Mouse (Mus musculus) cerebellum, postnatal 14 days (tissue): Measurements from ENCODE around the gene Spsb1.

ENCODE experiments used
- DNase-seq, 2 experiments: peaks; one replicate each; pipeline ENCODE4 v3.0.0; 2021; ENCODE audit warnings: mixed read lengths in 2 of 2

The Spsb1 gene

DNA sequence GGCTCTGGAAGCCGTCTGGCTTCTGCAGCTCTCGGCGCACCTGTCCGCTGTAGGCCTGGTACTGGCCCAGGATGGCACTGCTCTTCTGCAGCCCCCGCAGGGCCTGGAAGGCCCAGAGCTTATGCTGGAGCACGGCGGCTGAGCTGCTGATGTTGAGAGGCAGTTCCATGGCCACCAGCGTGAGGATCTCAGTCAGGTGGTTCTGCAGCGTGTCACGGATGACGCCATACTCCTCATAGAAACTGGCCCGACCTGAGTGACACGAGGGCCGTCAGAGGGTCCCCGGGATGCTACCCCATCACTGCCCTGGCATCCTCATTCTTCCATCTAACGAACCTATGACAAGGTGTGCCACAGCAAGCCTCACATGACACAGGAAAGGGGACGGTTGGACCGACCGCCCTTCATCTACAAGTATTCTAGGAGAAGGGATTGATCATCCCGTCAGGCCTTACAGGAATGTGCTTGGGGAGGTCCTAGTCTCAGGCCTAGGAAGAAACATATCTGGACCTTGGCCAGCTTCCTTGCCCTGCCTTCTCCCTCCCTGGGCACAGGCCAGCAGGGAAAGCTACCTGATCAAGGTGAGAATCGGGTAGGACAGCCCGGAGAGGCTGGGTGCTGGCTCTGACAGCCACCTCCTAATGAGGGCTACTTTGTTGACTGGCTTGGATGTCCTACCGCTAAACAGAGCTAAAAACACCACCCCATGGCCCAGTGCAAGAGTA is 29.2 kb upstream of the Spsb1 start:
- DNase-seq: no peak

DNA sequence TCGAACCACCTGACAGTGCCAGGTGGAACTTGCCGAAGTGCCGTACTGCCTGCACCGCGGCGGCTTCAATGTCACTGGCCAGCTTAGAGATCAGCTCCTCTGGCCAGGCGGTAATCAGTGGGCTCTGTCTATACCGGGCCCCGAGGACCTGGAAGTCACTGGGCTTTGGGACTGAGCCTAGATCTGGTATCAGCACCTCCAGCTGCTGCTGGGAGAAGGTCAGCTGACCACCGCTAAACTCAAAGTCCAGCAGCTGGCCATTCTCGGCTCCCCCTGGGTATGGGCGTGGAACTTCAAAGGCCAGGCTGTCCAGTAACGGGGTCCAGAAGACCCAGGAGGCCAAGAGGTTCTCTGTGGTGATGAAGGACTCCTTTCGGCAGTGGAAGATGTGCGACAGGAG is 27.3 kb upstream of the Spsb1 start:
- no peak for DNase-seq

- DNase-seq: peak; percentile 96
Measured at GRCm38 (mm10) chr4:149979819-149980308, 25.0 kb upstream of the Spsb1 start.

- peak in 1 of 2 experiments; percentile 40 for DNase-seq
Measured at GRCm38 (mm10) chr4:149978820-149979219, 24.0 kb upstream of the Spsb1 start.

GRCm38 (mm10) chr4:149977801-149978544 is 23.1 kb upstream of the Spsb1 start:
- DNase-seq: no peak

DNA sequence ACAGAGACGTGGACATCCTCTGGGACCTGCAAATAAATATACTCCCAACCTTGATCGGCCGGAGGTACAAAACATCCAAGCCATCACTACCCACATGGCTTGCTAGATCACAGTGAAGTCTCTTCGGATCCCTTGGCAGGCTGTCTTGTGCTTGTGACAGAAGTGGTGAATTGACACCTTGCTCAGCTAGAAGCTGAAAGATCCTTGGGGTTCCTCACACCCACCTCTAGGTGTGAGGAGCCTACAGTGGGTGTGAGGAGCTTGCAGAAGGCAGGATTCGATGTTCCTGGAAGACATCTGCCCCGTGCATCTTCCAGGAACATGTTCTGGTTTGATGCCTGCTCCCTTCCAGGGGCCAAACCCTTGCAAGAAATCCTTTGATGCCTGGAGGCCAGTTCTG is 22.3 kb upstream of the Spsb1 start:
- no peak for DNase-seq

- no peak for DNase-seq
Measured at GRCm38 (mm10) chr4:149975730-149976254, 20.9 kb upstream of the Spsb1 start.

GRCm38 (mm10) chr4:149975291-149975690 is 20.4 kb upstream of the Spsb1 start:
- DNase-seq: no peak

DNA sequence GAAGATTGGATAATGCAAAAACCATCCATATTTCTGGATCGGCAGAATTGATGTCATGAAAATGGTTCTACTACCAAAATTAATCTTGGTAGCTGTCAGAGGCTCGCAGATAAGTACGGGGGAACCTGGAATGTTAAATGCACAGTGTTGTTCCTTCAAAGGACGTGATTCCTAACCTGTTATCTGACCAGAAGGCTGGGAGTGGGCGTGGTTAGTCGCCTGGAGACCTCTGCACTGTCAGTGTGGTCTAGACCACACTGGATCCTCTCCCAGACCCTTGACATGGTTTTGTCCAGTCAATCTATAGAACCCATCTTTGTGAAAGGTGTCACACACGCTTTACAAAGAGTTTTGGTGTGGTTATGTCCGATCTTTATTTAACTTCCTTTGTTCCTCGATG is 16.6 kb upstream of the Spsb1 start:
- DNase-seq: no peak

DNA sequence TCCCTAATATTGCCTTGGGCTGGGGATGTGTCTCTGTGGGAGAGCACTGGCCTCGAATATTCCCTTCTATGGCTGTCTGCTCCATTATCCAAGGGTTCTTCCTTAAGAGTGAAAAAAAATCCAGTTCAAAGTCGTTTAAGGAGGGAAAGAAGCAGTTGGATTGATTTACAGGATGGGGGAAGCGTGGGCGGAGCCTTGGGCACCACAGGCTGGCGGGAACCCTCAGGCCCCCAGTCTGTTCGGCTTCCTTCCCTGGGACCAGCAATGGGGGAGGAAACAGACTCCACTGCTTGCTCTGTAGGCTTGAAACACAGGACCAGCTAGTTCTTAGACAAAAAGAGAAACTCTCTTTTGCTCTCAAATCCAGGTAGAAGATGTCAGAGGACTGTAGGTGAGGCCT is 13.7 kb upstream of the Spsb1 start:
- no peak for DNase-seq

- DNase-seq: peak; percentile 54 to 57
Measured at GRCm38 (mm10) chr4:149966963-149967362, 12.1 kb upstream of the Spsb1 start.

- DNase-seq: peak; percentile 71 to 76
Measured at GRCm38 (mm10) chr4:149966252-149966651, 11.4 kb upstream of the Spsb1 start.

GRCm38 (mm10) chr4:149965672-149966071 is 10.8 kb upstream of the Spsb1 start:
- DNase-seq: no peak

DNA sequence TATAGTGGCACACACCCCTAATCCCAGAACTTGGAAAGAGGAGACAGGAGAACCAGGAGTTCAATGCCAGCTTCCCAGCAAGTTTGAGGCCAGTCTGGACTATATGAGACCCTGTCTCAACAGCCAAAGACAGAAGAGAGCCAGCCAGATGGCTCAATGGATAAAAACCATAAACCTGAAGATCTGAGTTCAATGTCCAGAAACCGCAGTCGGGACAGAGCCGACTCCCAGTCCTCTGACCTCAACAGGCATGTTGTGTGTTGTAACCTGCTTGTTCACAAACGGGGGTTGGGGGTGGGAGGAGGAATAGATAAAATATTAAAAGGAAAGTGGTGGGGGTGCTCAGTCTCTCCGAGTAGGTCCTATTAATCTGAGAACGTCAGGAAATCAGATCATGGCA is 10.4 kb upstream of the Spsb1 start:
- no peak for DNase-seq

DNA sequence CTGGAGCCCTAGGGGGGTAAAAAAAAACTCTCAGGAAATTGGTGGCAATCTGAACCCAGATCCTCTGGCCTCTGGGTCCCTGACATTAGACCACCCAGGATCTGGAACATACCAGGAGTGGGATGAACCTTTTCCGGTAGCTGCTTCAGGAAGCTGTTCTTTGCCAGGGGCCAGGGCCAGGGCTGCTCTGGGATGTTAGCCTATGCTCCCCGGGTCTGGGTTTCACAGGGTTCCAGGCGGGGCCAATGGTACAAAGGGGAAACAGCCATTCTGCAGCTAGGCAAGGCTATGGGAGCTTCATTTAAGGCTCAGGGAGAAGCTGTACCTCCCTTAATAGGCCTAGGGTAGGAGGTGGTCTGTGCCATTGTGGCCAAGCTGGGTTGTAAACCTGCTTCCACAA is 9.9 kb upstream of the Spsb1 start:
- no peak for DNase-seq

DNA sequence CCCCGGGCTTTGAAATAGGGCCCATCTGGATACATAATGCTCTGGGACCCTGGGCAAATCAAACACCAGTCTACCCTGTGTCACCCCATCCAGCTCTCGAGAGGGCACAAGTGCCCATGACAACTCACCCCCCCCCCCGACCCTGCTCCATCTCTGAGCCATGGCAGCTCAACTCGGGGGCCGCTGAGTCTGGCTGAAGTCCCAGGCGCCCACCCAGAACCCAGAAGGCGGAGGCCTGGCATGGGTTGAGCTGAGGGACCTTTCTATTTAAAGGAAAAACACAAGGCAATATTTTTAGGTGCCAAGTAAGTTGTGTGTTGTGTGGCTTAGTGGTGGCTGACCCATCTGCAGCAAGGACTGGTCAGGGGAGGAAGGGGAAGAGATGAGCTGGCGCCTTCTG is 9.4 kb upstream of the Spsb1 start:
- DNase-seq: no peak

DNA sequence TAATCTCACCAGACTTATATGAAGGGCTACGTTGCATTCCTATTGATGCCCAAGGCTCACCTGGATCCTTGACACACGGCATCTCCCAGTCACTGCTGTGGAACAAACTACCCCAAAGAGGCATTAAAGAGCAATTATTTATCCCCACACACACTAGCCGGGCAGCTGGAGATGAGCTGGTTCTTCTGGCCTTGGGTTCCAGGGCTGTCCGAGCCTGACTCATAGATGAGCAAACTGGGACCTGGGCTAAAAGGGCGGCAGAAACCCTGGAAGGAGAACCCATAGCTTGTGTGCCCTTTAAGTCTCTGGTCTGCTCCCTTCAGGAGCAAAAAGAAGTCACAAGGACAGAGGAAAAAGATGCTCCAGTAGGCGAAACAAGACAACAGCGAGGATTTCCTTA is 5.5 kb upstream of the Spsb1 start:
- DNase-seq: no peak

- DNase-seq: no peak
Measured at GRCm38 (mm10) chr4:149959816-149960215, 5.0 kb upstream of the Spsb1 start.

- DNase-seq: peak; percentile 89 to 91
Measured at GRCm38 (mm10) chr4:149958566-149958965, 3.7 kb upstream of the Spsb1 start.

DNA sequence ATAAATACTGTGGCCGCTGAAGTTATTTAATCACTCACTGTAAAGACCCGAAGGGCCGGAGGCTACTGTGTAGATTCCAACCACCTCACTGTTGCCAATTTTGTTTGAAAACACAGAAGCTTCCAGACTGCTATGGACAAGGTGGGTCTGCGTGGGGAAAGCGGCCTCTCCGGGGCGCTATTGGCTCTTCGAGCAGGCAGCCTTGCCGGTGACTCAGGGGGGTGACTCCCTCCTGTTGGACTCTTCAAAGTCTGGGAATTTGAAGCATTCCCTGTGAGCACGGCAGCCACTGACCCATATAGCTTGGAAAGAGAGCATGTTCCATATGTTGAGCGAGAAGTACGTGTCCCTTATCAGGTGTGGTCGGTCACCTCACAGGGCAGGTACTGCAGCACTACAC is 1.2 kb upstream of the Spsb1 start:
- DNase-seq: no peak

DNA sequence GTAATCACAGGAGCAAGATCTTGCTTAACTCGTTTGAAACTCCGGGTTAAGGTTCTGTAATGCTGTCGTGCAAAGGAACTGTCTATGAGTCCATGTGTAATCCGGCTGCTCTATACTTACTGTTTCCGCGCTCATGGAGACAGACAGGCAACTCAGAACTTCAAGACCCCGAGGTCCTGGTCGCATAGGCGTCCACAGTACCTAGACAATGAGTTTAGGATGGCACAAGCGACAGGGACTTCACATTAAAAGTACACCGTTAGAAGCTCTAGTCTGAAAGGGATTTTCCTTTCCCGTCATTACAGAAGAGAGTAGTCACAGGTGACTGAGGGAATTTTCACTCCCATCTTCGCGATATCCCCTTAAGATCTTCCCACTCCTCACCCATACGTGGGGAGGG is 788 bp upstream of the Spsb1 start:
- no peak for DNase-seq

- DNase-seq: peak; percentile 59 to 64
Measured at GRCm38 (mm10) chr4:149953621-149954481, 992 bp downstream of the Spsb1 start.

- DNase-seq: peak; percentile 51 to 55
Measured at GRCm38 (mm10) chr4:149952201-149952600, 2.6 kb downstream of the Spsb1 start.
